Mouse (Mus musculus) heart, postnatal 4 days (tissue): ENCODE results near the gene Adm. TPM values are rescaled to one million over a fixed set of nuclear protein-coding genes. Genes with fewer than 3 reads are reported as not detected.
"Not testable (repeated sequence)": the region's sequence is repeated elsewhere in the genome, so short reads cannot be mapped to it uniquely, and the experiment has no call there.

Source experiments
- DNase-seq: peaks from one replicate; pipeline ENCODE4 v3.0.0; 2021
- total RNA-seq, 2 experiments: library from RNA; stranded (reverse); gene quantifications; 2 replicates each; pipeline ENCODE4 v1.2.3; 2021

The Adm gene
- total RNA-seq, 2 experiments from 2014 or later: 17.1 to 18.2 TPM

- DNase-seq: peak; percentile 90
Observed at GRCm38 (mm10) chr7:110629892-110630666, 2.6 kb downstream of the Adm start.

DNA sequence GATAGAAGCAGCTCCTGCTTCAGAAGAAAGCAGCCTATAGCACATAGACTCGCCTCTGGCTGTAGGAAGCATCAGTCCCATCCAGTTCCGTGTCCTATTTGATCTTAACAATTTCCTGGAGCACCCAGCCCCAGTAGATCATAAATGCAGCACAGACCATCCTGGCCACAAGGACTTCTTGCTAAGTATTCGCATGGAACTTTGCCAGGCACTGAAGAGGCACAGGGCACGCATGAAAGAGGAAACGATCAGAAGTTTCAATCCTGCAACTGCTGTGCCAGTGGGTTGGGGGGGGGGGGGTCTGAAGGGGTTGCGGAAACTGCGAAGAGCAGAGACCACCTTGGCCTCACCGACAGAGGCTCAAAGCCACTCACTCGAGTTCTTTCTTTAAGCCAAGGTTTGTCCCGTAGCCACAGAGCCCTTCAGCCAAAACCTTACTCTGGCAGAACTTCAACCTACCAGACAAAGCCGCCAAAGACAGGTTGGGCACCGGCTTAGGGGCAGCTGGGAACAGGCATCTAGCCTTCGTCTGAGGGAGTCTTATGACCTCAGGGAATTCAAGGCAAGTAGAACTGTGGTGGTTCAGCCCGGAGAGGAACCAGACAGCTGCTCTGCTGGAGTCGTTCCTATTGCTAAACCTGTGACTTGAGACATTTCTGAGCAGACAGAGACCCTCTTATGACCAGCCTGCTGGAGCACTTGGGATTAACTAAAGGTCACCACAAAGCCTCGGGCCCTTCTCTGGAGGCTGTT lies 3.9 kb downstream of the Adm start:
- no peak for DNase-seq

DNA sequence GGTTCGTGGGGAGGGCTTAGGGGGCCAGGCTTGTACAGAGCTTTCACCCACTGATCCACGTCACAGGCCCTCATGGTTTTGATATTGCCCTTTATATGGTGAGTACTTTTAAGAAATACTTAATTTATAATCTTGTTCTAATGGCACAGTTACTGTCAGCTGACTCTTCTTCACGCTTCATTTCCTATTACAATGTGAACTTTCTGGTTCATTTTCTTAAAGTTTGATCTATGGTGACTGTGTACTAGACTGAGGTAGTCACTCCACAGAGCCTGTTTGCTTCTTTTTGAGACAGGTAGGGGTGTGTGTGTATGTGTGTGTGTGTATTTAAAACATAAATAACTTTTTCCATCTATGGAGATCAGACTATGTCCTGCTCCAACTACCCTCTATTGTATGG lies 8.5 kb downstream of the Adm start:
- no peak for DNase-seq

DNA sequence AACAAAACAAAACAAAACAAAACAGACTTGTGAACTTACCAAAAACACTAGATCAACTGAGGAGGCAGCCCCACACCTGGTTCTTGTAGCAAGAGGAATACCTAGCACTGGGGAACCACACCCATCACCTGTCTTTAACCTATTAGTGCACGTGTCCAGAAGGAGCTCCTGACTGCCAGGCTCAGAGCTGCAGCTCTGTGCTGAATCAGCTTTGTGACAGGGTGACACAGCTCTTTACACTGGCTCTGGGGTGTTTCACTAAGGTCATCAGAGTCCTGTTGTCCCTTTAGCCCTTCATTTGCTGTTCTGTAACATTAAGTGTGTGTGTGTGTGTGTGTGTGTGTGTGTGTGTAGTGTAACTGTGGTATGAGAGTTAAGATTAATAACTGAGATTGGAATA lies 9.1 kb downstream of the Adm start:
- no peak for DNase-seq

DNA sequence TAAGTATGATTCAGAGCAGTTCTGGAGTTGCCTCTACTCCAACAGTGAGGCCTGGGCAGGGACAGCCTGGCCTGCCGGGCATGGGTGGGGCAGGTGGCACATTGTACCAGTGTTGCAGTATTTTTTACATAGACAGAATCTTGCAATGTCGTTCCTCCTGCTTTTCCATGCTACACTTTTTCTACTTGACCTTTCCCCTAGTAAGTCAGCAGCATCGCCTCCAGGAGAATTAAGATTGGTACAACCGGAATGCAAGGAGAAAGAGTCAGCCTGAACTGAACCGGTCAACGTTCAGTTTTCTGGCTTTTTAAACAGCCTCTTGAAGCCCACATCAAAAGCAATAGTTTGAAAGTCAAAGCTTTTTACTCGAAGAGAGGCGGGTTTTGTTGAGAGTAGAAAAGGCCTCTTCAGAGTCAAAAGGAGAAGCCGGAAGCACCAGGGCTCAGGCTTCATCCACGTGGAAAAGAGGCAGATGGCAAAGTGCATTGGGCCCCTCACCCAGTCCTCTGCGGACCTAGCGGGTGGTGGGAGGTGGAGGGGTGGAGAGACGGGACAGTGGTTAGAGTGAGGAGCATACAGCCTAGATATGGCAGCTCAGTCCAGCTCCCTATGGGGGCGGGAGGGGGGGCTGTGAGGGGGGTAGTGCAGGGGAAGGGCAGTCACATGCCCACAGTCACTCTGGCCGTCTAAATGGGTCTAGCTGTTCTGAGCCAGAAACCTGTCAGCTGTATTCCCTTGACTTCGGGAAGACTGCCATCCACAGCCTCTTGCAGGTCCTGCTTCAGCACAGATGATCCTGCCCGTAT lies 11.0 kb downstream of the Adm start:
- DNase-seq: peak; percentile 44

DNA sequence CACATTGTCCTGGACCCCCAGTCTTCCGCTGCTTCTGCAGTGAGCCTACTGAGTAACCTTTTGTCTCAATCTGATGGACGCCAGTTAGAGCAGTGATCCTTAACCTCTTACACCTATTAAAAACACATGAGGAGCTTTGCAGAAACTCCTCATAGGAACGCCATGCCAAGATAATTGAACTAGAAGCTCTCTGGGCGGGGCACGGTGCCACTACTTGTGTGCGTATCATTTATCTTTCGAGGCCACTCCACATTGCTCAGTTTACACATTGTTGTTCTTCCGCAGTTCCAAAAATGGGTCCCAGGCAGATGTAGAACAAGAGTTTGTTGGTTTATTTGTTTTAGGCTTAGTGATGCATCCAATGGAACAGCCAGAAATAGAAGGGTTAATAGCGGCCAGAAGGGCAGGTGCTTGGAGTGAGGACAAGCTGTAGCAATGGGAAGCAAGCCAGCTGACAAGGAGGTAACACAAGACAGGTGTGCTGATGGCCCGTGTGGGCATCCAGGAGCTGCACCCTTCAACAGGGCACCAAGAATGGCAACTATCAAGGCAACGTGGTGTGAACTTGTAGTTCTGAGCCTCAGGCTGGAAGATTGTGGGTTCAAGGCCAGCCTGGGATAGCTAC lies 11.9 kb downstream of the Adm start:
- no peak for DNase-seq

- not testable (repeated sequence) for DNase-seq
Observed at GRCm38 (mm10) chr7:110639958-110640357, 12.5 kb downstream of the Adm start.

GRCm38 (mm10) chr7:110645311-110645710 lies 17.9 kb downstream of the Adm start:
- peak; percentile 73 for DNase-seq

DNA sequence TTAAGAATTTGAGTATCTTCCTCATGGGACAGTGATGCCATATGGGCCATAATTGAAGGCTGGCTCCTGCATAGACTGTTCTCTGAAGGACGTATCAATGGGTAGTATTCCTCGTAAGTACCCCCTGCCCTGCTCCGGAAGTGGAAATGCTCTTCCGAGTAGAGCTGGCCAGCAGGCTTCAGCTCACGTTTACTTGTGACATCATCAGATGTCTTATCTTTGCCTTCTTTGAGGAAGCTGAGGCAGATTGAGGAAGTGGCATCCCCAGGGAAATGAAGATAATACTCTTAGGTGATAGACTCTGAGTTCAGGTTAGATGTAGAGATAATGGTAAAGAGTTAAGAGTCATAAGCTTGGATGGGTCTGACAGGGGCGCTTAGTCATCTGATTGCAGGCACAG lies 18.4 kb downstream of the Adm start:
- DNase-seq: no peak

DNA sequence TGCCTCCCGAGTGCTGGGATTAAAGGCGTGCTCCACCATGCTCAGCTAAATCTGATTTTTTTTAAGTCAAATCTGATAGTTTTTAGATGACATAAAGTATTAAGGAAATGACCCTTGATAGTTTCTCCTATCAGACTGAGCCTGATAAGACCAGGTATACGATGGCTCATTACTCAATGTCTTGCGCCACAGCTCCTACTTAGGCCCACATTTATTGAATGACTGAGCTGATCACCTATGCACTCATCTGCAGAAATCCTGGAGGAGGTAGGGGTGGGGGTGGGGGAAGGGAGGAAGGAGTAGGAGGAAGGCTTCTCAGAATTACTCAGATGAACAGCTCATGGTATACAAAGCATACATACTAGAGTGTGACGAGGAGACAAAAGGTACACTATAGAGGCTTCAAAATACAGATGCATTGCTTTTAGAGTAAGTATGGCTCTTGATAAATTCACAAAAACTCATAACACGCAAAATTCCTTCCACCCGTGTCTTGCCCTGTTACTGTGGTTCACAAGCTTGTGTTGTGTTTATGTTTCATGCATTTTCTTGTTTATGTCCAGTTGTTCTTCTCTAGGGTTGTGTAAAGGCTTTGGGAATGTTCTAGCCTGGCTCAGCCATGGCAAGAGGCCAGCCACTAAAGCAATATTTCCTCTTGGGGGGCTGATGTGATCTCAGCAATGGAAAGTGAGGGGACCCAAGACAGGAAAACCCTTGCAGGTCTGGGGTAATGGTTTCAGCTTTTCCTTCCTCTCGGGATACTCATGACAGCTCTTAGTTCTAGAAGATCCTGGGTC lies 19.3 kb downstream of the Adm start:
- no peak for DNase-seq

GRCm38 (mm10) chr7:110647559-110648454 lies 20.3 kb downstream of the Adm start:
- DNase-seq: no peak

DNA sequence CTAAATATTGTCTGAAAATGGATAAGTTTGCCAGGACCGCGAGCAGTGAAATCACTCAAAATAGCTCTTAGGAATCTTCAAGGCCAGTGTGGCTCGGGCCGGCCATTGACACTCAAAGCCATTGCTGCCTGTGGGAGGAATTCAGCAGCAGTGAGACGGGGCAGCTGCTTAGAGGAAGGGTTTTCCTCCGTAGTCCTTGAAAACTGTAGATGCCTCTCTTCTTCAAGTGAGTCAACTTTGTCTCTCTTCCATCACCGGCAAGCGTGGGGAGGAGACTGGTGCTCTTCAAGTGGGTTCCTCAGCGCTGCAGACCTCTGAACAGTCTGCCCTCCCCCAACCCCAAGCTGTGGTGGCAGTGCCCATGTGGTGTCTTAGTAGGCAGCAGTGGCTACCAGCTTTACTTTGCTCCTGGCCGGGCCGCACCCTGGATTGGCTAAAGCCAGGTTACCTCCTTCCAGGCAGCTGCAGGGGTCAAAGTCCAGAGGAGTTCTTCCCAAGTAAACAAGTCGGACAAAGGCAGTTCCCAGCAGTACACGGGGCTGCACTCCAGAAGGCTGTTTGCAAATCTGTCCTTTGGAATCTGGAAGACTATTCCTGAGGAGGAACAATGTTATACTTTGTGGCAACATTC lies 21.1 kb downstream of the Adm start:
- peak; percentile 57 for DNase-seq

DNA sequence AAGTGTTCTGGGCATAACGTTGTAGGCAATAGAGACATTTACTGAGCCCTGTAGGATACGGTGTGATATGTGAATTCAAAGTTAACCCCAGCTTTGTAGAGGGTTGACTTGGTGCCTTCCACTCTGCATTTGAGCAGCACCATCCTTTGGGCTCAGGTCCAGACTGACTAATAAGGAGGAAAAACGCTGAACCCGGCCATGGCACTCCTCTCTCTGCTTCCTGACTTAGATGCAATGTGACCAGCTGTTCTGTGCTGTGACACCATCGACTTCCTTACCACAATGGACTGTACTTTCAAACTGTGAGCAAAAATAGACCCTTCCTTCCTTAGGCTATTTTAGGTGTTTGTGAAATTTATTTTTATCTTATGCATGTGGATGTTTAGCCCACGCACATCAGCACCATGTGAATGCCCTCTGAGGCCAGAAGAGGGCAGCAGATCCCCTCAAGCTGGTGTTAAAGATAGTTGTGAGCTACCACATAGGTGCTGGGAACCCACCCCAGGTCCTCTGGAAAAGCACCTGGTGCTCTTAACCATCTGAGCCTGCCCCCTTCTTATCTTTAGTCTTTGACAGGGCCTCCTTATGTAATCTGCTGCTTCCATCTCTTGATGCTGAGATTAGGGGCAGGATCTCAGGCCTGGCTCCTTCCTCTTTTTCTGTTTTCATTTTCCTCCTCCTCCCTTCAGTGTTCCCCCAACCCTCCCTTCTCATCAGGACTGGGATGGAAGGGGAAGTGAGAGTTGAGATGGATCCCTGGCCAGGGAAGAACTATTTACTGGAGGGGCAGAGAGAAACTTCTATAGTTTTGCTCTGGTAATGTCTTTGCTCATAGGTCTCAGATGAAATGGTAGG lies 21.9 kb downstream of the Adm start:
- no peak for DNase-seq

GRCm38 (mm10) chr7:110650491-110650890 lies 23.0 kb downstream of the Adm start:
- DNase-seq: no peak

DNA sequence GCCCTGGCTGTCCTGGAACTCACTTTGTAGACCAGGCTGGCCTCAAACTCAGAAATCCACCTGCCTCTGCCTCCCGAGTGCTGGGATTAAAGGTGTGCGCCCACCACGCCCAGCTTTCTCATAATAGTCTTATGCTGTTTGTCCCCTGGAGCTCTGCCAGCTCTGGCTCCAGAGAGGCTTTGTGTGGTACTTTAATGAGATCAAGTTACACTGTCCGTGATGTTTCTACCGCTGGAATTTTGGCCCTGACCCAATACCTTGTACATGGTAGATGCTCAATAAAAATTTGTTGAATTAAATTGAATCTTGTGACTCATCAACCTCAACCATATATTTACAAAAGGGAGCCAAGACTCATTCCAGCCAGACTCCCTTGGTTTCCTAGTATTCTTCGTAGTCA lies 23.6 kb downstream of the Adm start:
- DNase-seq: peak; percentile 42

GRCm38 (mm10) chr7:110655230-110655629 lies 27.8 kb downstream of the Adm start:
- no peak for DNase-seq

GRCm38 (mm10) chr7:110655966-110656365 lies 28.5 kb downstream of the Adm start:
- DNase-seq: no peak

GRCm38 (mm10) chr7:110658378-110658928 lies 31.0 kb downstream of the Adm start:
- no peak for DNase-seq

DNA sequence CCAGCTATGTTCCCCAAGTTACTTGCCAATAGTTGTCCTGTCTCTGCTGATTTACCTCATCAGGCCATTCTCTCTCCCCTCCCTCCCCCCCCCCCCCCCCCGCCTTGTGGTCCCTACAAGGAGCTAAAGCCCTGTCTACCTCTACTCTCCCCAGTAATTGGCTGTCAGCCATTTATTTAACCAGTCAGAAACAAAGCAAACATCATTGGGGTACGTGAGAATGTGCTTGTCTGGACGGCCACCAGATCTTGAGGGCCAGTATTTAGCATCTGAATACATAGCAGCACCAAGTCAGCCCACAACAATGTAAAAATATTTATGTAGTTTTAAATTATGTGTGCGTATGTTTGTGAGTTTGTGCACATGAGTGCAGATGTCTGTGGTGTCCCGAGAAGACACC lies 39.1 kb downstream of the Adm start:
- DNase-seq: no peak
